Mouse (Mus musculus): ENCODE measurements around the gene Cd101.

DNA sequence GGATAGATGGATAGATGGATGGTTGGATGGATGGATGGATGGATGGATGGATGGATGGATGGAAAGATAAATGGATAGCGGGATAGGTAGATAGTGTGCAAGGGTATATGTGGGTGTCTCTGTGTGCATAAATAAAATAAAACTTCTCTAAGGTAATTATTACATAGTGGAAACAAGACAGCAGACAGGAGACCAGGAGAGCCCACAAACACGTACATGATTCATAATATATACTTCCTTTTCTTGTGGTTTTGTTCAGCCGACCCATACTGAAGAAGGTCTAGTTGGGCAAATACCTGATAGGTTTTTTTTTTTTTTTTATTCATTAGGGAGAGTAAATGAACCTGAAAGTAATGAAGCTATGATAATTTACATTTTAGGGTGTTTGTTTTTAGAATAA is 15.8 kb downstream of the Cd101 start:
- TF ChIP-seq POLR2A (IDR thresholded peaks at IDR 0.05; ENCODE audit: low read depth, low read length) (no peak), CTCF (IDR thresholded peaks at IDR 0.05; ENCODE audit: extremely low read depth, insufficient read depth, insufficient read length, insufficient replicate concordance) (no peak)

All from spleen, adult 2 months (tissue).